Mouse (Mus musculus) small intestine, adult 2 months (tissue): Measurements from ENCODE around the gene Tef. TPM values are rescaled to one million over a fixed set of nuclear protein-coding genes. Genes with fewer than 3 reads are reported as not detected.
A peak's percentile ranks its signal among the peaks of the same experiment; 100 is the strongest.

Experiments
- H3K27ac ChIP-seq: fragments of 200-500 bp; 2 replicates; pipeline ENCODE4 v1.5.1; 2012; ENCODE audit warnings: low read depth, low read length, control low read depth, inconsistent platforms; ENCODE audit not compliant: insufficient read depth
- H3K27me3 ChIP-seq: fragments of 200-500 bp; 2 replicates; pipeline ENCODE4 v1.6.1; 2012; ENCODE audit warnings: mild to moderate bottlenecking, moderate library complexity, low read length, inconsistent platforms; ENCODE audit not compliant: control insufficient read depth, insufficient read depth
- H3K36me3 ChIP-seq: fragments of 200-500 bp; 2 replicates; pipeline ENCODE4 v1.6.1; 2012; ENCODE audit warnings: mild to moderate bottlenecking, low read length, control low read depth, inconsistent platforms; ENCODE audit not compliant: control insufficient read depth, insufficient read depth
- H3K4me1 ChIP-seq: fragments of 200-500 bp; 2 replicates; pipeline ENCODE4 v1.6.1; 2012; ENCODE audit warnings: low read length, inconsistent platforms, mixed read lengths; ENCODE audit not compliant: control insufficient read depth, insufficient read depth, insufficient read length
- H3K4me3 ChIP-seq: fragments of 200-500 bp; 2 replicates; pipeline ENCODE4 v1.5.1; 2012; ENCODE audit warnings: low read depth, mild to moderate bottlenecking, control low read depth, inconsistent platforms, low read length, moderate library complexity
- CTCF ChIP-seq: fragments of 200-500 bp; IDR thresholded peaks from 2 replicates; pipeline ENCODE4 v1.5.1; 2012; ENCODE audit warnings: low read depth, mild to moderate bottlenecking, control low read depth, inconsistent platforms, low read length, moderate library complexity, mixed read lengths; ENCODE audit not compliant: insufficient replicate concordance, insufficient read length; ENCODE audit errors: extremely low read depth
- POLR2A ChIP-seq: fragments of 200-500 bp; IDR thresholded peaks from 2 replicates; pipeline ENCODE4 v1.6.1; 2012; ENCODE audit warnings: low read depth, mild to moderate bottlenecking, control low read depth, inconsistent platforms, low read length, moderate library complexity
- WGBS: fragments of 180-500 bp; shearing (Covaris S2); methylation state at CpG from one replicate; pipeline ENCODE4 v1.1.7; 2018; 5-methylcytosine and 5-hydroxymethylcytosine counted together
- polyA plus RNA-seq: library from polyadenylated mRNA; depleted of rRNA; stranded (reverse); fragments of >200 nt; gene quantifications from 2 replicates; pipeline ENCODE4 v1.2.3, GENCODE M21; 2012

Gene Tef
- polyA plus RNA-seq, 1 experiment, result 9.4 TPM

GRCm38 (mm10) chr15:81776631-81777422 lies 25.4 kb upstream of the Tef start:
- Histone ChIP-seq H3K4me3 (no peak overlapping the region), H3K27me3 (0 out of 2 replicates have a peak, but pooled peaks cover 4% of the 10 kb centered on the region), H3K36me3 (peaks cover 12% of the 10 kb centered on the region), H3K27ac (no peak overlapping the region), H3K4me1 (no peaks in the 10 kb centered on the region)
- 83% methylated on average over 11 of the region's 11 CpGs for WGBS
- TF ChIP-seq POLR2A (no peak), CTCF (no peak)

- WGBS, result 90% methylated on average over 7 of the region's 7 CpGs
- no peaks in the 10 kb centered on the region; the same call in none of the 2 replicates for H3K4me1 ChIP-seq
- H3K27me3 ChIP-seq, result no peaks in the 10 kb centered on the region
- H3K36me3 ChIP-seq, result peaks cover 6% of the 10 kb centered on the region
- no peak for TF ChIP-seq CTCF
- no peak for TF ChIP-seq POLR2A
- H3K4me3 ChIP-seq, result no peak overlapping the region
- H3K27ac ChIP-seq, result no peak overlapping the region
Measured at GRCm38 (mm10) chr15:81781816-81782215, 20.4 kb upstream of the Tef start.

- Histone ChIP-seq H3K4me3 (no peak overlapping the region), H3K27me3 (no peaks in the 10 kb centered on the region), H3K27ac (no peak overlapping the region), H3K4me1 (no peaks in the 10 kb centered on the region; the same call in none of the 2 replicates), H3K36me3 (peaks cover 3% of the 10 kb centered on the region; the same call in 1 of the 2 replicates)
- 51% methylated on average over 5 of the region's 5 CpGs for WGBS
- no peak for TF ChIP-seq CTCF
- TF ChIP-seq POLR2A, result no peak
Measured at GRCm38 (mm10) chr15:81784762-81785161, 17.5 kb upstream of the Tef start.

GRCm38 (mm10) chr15:81785701-81786100 lies 16.5 kb upstream of the Tef start:
- Histone ChIP-seq H3K4me1 (no peaks in the 10 kb centered on the region; the same call in none of the 2 replicates), H3K27me3 (no peaks in the 10 kb centered on the region), H3K36me3 (peaks cover 2% of the 10 kb centered on the region; the same call in 1 of the 2 replicates), H3K4me3 (no peak overlapping the region), H3K27ac (no peak overlapping the region)
- TF ChIP-seq POLR2A, result no peak
- TF ChIP-seq CTCF, result no peak
- WGBS, result 95% methylated on average over 8 of the region's 8 CpGs

GRCm38 (mm10) chr15:81787525-81787924 lies 14.7 kb upstream of the Tef start:
- Histone ChIP-seq H3K4me1 (no peaks in the 10 kb centered on the region; the same call in none of the 2 replicates), H3K36me3 (peaks cover 2% of the 10 kb centered on the region; the same call in 1 of the 2 replicates), H3K27ac (no peak overlapping the region), H3K4me3 (no peak overlapping the region), H3K27me3 (no peaks in the 10 kb centered on the region)
- no peak for TF ChIP-seq CTCF
- TF ChIP-seq POLR2A, result no peak
- 97% methylated on average over 13 of the region's 13 CpGs for WGBS

- no peak overlapping the region for H3K4me3 ChIP-seq
- TF ChIP-seq POLR2A (no peak), CTCF (no peak)
- H3K36me3 ChIP-seq, result peaks cover 7% of the 10 kb centered on the region; the same call in 1 of the 2 replicates
- no peaks in the 10 kb centered on the region for H3K4me1 ChIP-seq
- H3K27me3 ChIP-seq, result no peaks in the 10 kb centered on the region
- 93% methylated on average over 9 of the region's 9 CpGs for WGBS
- H3K27ac ChIP-seq, result no peak overlapping the region
Measured at GRCm38 (mm10) chr15:81792444-81792843, 9.8 kb upstream of the Tef start.

- Histone ChIP-seq H3K4me3 (no peak overlapping the region), H3K36me3 (peaks cover 5% of the 10 kb centered on the region; the same call in 1 of the 2 replicates), H3K27me3 (no peaks in the 10 kb centered on the region), H3K27ac (no peak overlapping the region), H3K4me1 (peaks cover 4% of the 10 kb centered on the region)
- no peak for TF ChIP-seq POLR2A
- TF ChIP-seq CTCF, result peak; percentile 49; the same call in 1 of the 2 replicates
- 70% methylated on average over 3 of the region's 3 CpGs for WGBS
Measured at GRCm38 (mm10) chr15:81796228-81796627, 6.0 kb upstream of the Tef start.

- no peaks in the 10 kb centered on the region for H3K27me3 ChIP-seq
- peaks cover 5% of the 10 kb centered on the region; the same call in 1 of the 2 replicates for H3K36me3 ChIP-seq
- WGBS, result 85% methylated on average over 6 of the region's 6 CpGs
- peaks cover 12% of the 10 kb centered on the region for H3K4me1 ChIP-seq
- TF ChIP-seq CTCF (no peak), POLR2A (no peak)
- H3K4me3 ChIP-seq, result no peak overlapping the region
- H3K27ac ChIP-seq, result no peak overlapping the region
Measured at GRCm38 (mm10) chr15:81797861-81798260, 4.4 kb upstream of the Tef start.
